Mouse (Mus musculus): Measurements from ENCODE around the gene Rnd1.
A peak's percentile ranks its signal among the peaks of the same experiment; 100 is the strongest.

The Rnd1 gene

DNA sequence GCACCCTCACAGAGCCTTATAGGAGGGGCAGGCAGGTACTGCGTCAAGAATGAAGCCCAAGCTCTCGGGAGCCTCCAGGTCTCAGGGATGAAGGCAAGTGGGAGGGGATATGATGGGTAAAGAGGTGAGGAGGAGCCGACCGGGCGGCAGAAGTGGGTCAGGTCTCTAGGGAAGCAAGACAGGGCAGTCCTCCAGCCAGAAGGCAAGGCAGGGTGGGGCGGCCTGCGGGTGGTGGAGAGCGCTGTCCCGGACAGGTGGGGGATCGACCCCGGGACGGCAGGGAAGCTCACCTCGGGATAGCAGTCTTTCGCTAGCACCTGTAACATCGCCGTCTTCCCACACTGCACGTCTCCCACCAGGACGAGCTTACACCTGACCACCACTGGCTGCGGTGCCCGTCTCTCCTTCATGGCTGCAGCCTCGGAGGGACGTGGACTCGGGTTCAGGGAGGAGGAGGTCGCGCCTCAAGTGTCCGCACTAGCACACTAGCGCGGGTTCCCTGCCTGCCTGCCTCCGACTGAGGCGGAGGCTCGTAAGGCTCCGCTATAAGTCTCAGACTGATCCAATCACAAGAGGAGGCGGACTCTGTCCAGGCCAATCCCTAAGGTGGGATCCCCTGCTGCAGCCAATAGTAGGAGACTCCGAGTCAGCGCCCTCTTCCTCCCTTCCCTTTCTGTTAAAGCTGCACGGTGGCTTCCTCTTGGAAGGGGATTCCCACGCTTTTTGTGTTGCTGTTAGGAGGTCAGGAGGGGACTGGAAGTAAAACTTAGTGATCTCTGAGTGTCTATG lies at the start of gene Rnd1:
Gene Rnd1 (minus strand): TSS at position 522 of the 789 bp plus-strand sequence.
- DNase-seq (ENCODE audit: low spot score in 2 of 2) = peak; percentile 26 to 59

DNA sequence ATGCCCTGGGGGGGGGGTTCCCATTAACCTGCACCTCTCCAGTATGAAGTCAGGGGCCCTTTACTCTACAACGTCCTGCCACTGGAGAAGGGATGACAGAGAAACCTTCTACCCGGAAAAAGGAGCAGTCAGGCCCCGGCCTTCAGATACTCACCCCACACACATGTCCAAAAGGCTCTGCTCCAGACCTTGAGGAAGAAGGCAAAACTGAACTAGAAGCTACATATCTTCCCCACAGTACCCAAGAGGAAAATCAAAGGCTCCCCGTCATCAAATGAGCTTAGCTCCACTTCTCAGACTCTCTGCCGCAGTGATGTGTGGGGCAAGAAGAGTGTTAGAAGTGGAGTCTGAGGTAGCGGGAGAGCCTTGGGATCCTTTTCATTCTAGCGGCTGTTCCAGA lies 49.5 kb upstream of the Rnd1 start:
- DNase-seq (ENCODE audit: low spot score in 2 of 2) = no peak

GRCm38 (mm10) chr15:98726079-98726478 lies 48.8 kb upstream of the Rnd1 start:
- no peak for DNase-seq (ENCODE audit: low spot score in 2 of 2)

GRCm38 (mm10) chr15:98724441-98724840 lies 47.2 kb upstream of the Rnd1 start:
- no peak for DNase-seq (ENCODE audit: low spot score in 2 of 2)

DNA sequence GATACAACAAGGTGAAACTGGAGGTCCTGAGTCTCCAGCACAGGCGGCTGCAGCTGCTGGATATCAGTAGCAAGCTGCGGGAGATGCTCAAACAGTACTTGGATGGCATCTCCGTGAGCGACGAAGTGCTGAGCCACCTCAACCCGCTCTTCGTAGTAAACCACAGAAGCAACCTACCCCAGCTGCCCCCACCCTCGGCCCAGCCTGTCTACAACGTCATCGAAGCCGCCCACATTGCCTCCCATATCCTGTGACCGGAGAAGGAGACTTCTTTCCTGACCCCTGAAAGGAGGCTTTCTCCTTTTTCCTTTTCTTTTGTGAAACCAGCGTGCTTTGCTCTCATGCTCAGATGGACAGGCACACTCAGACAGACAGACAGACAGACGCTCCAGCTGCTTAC lies 45.6 kb upstream of the Rnd1 start:
- no peak for DNase-seq (ENCODE audit: low spot score in 2 of 2)

GRCm38 (mm10) chr15:98722191-98722590 lies 44.9 kb upstream of the Rnd1 start:
- DNase-seq (ENCODE audit: low spot score in 2 of 2) = no peak

DNA sequence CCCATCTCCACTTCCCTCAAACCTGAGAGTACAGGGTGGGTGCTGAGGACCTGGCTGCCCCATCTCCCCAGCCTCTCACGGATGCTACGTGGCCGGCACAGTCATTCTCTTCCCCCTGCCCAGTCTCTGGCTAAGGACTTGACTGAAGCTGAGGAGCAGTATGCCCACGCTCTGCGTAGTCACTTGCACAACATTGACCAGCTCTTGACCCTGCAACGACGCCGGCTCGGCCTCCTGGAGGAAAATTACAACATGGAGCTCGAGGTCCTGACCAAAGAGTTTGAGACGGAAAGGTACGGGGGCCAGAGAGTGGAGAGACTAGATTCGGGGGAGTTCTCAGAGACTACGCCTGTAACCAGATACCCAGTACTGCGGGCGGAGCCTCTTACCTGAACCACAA lies 40.0 kb upstream of the Rnd1 start:
- DNase-seq (ENCODE audit: low spot score in 2 of 2) = no peak

DNA sequence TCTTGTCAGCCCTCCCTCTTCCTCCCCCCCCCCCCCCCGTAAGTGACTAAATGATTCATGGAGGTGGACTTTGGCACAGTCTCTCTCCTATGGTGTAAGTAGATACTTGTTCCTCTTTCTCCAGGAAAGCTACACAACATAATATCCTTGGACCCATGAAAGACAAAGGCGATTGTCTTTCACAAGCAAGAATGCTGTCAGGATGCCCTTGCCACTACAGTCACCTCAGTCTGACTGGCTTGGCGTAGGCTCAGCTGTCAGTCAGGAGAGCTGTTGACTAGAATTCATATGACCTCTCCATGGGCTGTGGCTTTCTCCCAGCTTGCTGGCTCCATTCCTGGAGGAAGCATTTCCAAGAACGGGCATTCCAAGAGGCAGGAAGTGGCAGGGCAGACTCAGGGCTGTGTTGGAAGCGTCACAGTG lies 37.0 kb upstream of the Rnd1 start:
- DNase-seq (ENCODE audit: low spot score in 2 of 2) = no peak

DNA sequence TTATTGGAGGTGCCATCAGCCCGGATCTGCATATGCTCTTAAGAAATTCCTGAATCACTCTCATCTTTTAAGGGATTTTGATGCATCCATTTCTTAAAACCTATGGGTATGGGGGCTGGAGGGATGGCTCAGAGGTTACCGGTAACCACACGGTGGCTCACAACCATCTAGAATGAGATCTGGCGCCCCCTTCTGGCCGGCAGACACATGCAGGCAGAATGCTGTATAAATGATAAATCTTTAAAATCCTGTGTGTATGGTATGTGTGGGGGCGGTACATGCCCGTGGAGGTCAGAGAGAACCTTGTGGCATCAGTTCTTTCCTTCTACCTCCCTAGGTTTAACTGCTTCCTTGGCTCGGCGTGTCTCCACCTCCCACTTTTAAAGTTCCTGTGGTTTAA lies 33.2 kb upstream of the Rnd1 start:
- DNase-seq (ENCODE audit: low spot score in 2 of 2) = peak; percentile 64 to 89

DNA sequence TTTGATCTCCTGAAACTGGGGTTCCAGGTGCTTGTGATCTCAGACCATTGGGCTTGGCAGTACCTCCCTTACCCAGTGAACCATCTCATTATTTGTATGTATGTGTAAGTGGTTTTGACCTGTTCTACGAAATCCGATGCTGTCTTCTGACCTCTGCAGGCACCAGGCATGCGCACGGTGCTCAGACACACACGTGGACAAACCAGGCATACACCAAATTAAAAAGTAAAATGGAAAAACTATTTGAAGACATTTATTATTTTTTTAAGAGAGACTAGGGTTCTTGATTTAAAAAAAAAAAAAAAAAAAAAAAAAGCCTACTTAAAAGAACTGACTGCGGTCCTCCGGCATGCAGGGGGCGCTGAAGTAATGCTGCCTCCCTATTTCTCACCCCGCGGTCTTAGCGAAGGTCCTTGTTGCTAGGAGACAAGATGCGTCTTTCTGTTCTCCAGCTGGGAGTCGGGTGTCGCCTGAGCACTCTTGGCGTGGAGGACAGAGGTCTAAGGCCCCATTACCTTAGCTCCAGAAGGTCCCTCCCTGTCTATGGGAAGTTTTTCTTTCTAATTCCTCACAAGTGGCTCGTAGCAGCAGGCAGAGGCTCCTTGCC lies 30.6 kb upstream of the Rnd1 start, which contains the start of gene Ccdc65:
Gene Ccdc65 (plus strand): TSS at position 442 of the 607 bp plus-strand sequence.
- DNase-seq (ENCODE audit: low spot score in 2 of 2) = peak; percentile 32 to 84

DNA sequence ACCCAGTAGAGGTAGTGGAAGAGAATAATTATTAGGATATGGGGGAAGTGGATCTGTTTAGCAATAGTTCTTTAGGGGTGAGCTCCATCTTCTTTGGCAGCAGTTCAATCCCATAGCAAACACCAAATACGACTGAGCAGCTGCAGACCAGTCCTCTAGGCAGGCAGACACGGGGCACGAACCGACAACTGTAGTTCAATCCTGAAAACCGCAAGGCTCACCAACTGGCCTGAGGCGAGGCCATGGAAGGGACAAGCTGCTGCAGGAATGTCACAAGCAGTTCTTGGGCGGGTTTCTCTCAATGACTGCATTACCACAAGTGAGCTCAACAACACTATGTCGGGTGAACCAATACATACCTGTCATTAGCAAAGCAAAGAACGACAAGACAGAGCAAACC lies 27.1 kb upstream of the Rnd1 start:
- DNase-seq (ENCODE audit: low spot score in 2 of 2) = no peak

GRCm38 (mm10) chr15:98699190-98700105 lies 22.2 kb upstream of the Rnd1 start:
- DNase-seq (ENCODE audit: low spot score in 2 of 2) = peak; percentile 72 to 89

GRCm38 (mm10) chr15:98696216-98696615 lies 19.0 kb upstream of the Rnd1 start:
- DNase-seq (ENCODE audit: low spot score in 2 of 2) = no peak

DNA sequence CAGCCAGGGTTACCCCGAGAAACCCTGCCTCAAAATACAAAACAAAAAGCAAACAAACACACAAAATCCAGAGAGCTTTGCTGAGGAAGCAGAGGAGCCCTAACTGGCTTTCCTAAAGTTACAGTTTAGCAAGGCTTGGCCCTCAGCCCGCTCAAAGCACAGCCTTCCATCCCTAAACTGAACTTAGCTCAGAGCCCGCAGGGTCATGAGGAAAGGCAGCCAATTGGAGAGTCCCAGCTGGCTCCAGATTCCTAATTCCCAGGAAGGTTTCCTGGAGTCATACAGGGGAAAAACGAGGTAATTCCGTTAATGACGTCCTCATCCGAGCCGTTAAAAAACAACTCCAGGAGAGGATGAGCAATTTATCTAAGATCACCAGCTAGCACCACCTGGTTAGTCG lies 18.5 kb upstream of the Rnd1 start:
- no peak for DNase-seq (ENCODE audit: low spot score in 2 of 2)

- no peak for DNase-seq (ENCODE audit: low spot score in 2 of 2)
Observed at GRCm38 (mm10) chr15:98692171-98692715, 15.0 kb upstream of the Rnd1 start.

DNA sequence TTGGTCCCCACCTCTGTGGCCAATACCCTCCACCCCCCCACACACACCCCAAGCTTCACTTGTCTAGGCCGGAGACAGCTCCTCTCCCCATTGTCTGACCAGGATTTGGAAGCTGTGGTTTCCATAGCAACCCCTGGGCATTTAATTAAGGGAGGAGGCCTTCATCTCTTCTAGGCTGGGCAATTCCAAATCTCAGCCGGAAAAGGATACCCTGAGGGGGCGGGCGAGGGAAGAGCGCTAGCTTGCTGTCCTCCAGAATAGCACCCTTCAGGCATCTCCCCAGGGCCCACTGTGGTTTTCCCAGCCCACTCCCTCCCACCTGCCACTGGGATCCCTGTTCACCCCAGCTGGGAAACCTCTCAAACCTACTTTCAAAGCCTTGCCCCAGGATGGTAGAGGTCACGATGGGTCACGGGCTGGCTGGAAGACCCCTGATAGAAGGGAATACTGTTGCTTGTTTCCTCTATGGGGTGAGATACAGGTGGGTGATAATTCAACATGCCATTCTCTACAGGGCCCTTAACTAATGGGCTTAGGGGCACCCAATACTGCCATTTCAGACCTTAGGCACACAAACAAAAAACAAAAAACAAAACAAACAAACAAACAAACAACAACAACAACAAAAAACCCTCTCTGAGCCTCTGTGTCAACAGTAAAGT lies 14.4 kb upstream of the Rnd1 start:
- no peak for DNase-seq (ENCODE audit: low spot score in 2 of 2)

DNA sequence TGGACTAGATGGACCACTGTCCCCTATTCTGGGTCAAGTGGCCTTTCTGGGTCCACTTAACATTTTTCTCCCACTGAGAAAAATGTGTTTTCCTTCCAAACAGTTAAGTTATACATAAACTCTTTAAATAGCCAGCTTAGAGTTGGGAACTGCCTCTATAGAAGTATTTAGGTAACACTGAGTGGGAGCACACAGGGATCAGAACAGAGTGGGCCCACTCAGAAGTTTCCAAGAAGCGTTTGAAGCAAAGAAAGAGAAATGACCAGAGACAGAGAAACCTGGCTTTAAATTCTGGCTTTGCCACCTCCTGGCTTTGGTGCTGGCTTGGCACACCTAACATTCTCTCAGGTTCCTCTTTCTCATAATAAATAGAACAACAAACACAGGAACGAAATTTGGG lies 12.4 kb upstream of the Rnd1 start:
- no peak for DNase-seq (ENCODE audit: low spot score in 2 of 2)

DNA sequence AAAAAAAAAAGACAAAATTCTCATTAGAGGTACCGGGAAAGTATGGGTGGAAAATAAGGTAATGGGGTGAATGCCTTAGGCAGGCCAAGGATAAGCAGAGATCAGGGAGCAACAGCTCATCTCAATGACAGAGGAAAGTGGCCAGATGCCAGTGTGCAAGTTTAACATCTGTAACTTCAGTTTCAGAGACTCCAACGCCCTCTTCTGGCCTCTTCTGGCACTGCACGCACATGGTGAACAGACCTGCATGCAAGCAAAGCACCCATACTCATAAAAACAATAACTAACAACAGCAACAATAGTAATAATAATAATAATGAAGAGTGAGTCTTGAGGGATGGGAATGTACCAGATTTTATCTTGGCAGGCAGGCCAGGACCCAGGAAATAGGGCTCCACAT lies 8.7 kb upstream of the Rnd1 start:
- DNase-seq (ENCODE audit: low spot score in 2 of 2) = peak in 1 of 2 experiments; percentile 43

GRCm38 (mm10) chr15:98683746-98684145 lies 6.5 kb upstream of the Rnd1 start:
- DNase-seq (ENCODE audit: low spot score in 2 of 2) = no peak

GRCm38 (mm10) chr15:98683177-98683576 lies 5.9 kb upstream of the Rnd1 start:
- no peak for DNase-seq (ENCODE audit: low spot score in 2 of 2)

DNA sequence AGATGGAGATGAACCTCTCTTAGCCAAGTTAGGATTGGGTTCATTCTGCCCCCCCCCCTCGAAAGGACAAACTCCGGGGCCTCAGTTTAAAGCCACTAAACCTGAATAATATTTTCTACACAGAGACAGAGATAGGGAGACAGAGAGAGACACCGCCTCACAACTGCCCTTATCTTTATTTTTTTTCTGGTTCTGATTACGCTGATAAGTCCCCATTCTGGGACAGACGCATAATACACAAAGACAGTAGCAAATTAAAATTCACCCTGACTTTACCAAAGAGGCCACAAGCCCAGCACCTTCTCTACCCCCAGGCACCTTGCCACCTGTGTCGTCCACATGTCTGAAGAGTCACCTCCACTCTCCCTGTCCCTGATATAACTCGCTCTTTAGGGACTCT lies 4.4 kb upstream of the Rnd1 start:
- DNase-seq (ENCODE audit: low spot score in 2 of 2) = no peak

Data from spleen, postnatal 10 days (tissue).